Mouse (Mus musculus) ES-E14 (cell line): ENCODE data around the gene Efnb1.

Source experiments
- CHD2 ChIP-seq: IDR thresholded peaks from 2 replicates; pipeline ENCODE4 v1.6.1; 2014; ENCODE audit warnings: mild to moderate bottlenecking, low read depth, low read length, inconsistent platforms
- HCFC1 ChIP-seq: IDR thresholded peaks from 2 replicates; pipeline ENCODE4 v1.6.1; 2012; ENCODE audit warnings: low read length, inconsistent platforms, borderline replicate concordance; ENCODE audit not compliant: insufficient read depth
- MAFK ChIP-seq: IDR thresholded peaks from 2 replicates; pipeline ENCODE4 v1.6.1; 2014; ENCODE audit warnings: mild to moderate bottlenecking, low read depth, low read length, inconsistent platforms; ENCODE audit not compliant: insufficient read depth
- ZC3H11A ChIP-seq: IDR thresholded peaks from 2 replicates; pipeline ENCODE4 v1.6.1; 2012; ENCODE audit warnings: low read depth, mild to moderate bottlenecking, inconsistent platforms, low read length, borderline replicate concordance
- ZNF384 ChIP-seq: IDR thresholded peaks from 2 replicates; pipeline ENCODE4 v1.6.1; 2012; ENCODE audit warnings: low read depth, low read length, inconsistent platforms

DNA sequence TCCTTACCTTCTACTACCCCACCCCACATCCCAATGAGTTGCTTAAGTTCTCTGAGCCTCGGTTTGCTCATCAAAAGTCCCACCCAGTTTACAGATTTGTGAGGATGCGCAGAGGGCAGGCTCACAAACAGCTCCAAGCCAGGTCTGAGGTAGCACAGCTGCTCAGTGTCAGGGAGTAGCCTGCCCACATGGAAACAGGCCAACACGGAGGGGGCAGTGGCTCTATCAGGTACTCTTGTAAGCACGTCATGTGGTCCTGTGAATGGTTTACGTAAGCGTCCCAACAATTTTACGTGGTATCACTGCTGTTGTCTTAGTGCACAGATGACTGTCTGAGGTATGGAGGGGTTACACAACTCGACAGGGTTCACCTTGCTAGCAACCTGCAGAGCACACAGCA is 23.1 kb downstream of the Efnb1 start:
- TF ChIP-seq MAFK (no peak), CHD2 (no peak), HCFC1 (no peak), ZC3H11A (no peak), ZNF384 (no peak)
